Mouse (Mus musculus) ES-Bruce4 (cell line): ENCODE data around the gene Trim2.

Experiments
- CTCF ChIP-seq: IDR thresholded peaks from one replicate; pipeline ENCODE4 v1.8.1; 2011; ENCODE audit warnings: low read depth, low read length
- EP300 ChIP-seq: IDR thresholded peaks from 2 replicates; pipeline ENCODE4 v1.6.1; 2011; ENCODE audit warnings: low read depth, low read length; ENCODE audit not compliant: insufficient read depth

- TF ChIP-seq EP300 = no peak
- no peak for TF ChIP-seq CTCF
Observed at GRCm38 (mm10) chr3:84204640-84205039, 102.0 kb downstream of the Trim2 start.
